Mouse (Mus musculus): ENCODE data around the gene Rdm1.

The Rdm1 gene

DNA sequence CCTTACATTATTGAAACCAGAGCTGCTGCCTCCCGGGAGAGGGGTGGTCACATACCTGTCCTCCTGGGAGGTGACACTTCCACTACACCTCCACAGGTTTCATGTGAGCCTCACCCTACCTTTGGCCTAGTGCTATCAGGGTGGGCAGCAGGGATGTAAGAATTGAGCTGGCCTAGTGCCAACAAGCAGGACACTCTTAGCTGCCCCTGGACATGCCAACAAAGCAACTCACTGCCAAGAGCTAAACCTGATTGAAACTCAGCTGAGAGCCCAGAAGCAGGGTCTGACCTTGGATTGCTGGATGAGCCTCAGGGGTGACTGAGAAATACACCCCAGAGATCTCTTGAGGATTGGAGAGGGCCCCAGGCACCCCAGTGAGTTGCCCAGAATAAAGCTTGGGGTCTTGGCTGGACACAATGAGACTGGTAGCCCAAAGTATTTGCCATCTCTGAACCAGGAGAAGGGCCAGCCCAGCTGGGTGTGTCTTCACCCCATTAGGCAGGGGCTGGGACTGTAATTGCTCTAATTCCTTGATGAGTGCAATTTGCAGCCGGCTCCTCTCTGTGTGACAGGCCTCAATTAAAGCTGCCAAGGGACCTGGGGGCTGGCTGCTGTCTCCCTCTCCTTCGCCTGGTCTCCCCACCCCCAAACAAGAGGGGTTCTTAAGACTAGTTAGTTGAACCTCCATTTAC, 53.8 kb downstream of the Rdm1 start:
- no peak for DNase-seq (ENCODE audit: low spot score)

DNA sequence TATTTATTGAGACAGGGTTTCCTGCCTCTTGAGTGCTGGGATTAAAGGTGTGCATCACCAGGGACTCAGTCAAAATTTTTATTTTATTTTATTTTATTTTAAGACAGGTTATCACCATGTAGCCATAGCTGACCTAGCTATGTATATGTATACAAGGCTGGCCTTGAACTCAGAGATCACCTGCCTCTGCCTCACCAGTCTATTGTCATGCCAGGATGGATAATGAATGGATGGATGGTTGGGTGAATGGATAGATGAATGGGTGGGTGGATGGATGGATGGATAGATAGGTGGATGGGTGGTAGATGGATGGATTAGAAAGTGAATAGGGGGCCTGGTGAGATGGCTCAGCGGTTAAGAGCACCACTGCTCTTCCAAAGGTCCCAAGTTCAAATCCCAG, 55.0 kb downstream of the Rdm1 start:
- DNase-seq (ENCODE audit: low spot score), result no peak

DNA sequence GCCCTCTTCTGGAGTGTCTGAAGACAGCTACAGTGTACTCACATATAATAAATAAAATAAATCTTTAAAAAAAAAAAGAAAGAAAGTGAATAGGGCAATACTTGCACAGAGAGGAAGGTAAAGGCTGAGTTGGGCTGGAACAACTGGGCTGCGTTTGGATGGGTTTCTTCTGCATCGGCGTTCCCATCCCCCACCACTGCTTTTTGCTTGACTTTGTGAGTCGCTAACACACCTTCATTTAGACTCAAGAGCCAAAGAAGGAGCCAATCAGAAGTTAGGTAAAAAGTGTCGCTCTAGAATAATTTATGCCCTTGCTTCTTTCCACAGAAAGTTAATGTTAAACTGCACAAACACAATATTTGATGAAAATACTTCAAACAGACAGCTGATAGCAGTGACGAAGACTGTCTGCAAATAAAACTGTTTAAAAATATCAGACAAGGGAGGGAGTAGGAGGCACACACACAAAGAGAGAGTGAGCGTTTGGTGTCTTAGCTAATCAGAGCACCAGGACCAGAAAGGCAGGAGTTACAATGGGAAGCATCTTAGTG, 55.5 kb downstream of the Rdm1 start:
- DNase-seq (ENCODE audit: low spot score), result no peak
